Mouse (Mus musculus) heart, adult 18-20 months (tissue): ENCODE data around the gene Ston2. TPM values are rescaled to one million over a fixed set of nuclear protein-coding genes. Genes with fewer than 3 reads are reported as not detected.

ENCODE experiments used
- DNase-seq, 2 experiments: peaks; one replicate each; pipeline ENCODE4 v3.0.0; 2021 to 2022; ENCODE audit warnings: mixed read lengths in 1 of 2
- total RNA-seq, 2 experiments: library from RNA; stranded (reverse); gene quantifications; 2 replicates each; pipeline ENCODE4 v1.2.3; 2021

Ston2 gene
- total RNA-seq, 2 experiments from 2014 or later: 4.7 to 5.9 TPM

DNA sequence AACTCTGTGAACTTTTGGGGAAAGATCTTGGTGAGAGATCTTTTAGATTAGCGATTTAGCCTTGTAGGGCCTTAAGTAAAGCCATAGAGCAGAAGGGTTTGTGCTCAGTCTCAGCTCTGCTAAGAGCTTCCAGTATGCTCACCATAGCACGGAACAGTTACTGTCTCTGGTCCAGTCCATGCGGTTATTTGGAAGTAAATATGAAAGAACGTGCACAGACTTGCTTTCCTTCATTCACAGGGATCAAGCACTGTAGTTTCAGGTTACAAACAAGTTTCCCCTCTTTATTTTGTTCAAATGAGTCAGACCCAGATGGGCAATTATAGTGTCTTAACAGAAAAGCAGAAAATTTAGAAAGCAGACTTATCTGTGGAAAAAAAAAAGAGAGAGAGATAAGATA lies 125.3 kb downstream of the Ston2 start:
- DNase-seq: no peak

DNA sequence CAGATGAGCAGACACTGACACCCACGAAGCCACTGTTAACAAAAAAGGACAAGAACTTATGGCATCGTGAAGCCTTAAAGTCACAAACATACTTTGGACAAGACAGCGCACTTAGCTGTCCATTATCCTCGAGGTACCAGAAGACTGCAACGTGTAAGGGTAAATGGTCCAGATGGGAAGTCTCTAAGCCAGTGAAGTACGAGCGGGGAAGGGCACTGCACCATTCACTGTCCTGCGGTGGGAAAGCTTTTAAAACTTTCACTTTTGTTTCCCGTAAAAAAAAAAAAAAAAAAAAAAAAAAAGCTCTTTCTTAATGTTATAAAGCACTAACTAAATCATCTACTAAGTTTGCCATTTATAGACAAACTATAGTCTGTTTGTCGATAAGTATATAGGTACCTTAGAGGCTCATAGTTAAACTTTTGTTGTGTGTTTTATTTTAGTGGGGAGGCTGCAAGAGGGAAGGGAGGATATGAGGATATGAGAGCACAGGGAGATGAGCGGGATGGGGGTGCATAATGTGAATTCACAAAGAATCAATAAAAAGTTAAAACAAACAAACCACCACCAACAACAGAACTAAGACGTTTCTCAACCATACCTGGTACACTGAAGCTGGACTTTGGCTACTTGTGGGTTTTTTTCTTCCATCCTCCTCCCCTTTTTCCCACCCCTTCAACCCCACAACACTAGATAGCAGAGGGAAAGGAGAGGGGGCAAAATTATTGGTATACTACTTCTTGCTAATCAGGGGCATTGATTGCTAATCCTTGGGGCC lies 127.4 kb downstream of the Ston2 start:
- DNase-seq: no peak

DNA sequence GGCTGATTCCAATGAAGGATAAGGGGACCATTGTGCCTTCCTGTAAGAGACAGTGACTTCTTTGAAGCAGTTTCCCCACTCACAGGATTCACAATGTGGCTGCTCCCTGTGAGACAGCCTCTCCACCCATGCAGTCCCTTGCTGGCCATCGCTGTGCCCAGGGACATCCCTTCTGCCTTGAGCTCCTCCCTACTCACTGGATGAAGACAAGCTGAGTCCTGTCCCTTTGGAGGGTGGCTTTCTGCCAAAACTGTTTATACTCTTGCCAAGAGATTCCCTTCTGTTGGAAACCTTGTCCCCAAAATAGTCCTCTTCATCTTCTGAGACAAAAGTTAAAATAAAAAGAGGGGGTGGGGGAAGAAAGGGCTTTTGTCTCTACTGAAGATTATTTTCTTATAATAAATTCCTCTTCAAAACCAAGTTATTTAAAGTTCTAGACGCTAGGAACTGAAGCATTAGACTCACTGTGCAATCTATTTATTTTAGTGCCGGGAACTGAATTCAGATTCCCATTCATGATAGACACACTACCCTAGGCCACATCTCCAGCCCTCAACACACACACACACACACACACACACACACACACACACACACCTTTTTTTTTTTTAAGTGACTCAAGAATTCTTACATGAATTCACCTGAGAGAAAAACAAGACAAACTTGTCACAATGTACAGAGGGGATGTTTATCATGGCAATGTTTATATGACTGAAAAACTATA lies 133.6 kb downstream of the Ston2 start:
- peak; percentile 45 to 56 for DNase-seq

DNA sequence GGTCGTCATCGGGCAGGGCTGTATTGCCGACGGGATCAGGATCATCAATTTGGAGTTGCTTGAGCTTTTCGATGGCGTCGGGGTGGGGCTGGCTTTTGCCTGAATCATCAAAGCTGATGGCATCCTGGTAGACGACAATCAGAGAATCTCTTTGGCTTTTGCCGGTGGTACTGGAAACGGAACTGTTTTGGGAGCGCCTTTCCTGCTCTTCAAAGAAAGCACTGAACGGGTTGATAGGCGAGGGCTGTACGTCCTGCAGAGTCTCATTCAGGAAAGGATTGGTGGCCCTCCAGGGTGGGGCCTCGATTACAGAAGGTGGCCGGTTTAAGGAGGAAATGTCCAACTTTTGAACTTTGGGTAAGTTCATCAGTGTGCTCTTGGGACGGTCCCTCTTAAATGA lies 139.8 kb downstream of the Ston2 start:
- DNase-seq: no peak

DNA sequence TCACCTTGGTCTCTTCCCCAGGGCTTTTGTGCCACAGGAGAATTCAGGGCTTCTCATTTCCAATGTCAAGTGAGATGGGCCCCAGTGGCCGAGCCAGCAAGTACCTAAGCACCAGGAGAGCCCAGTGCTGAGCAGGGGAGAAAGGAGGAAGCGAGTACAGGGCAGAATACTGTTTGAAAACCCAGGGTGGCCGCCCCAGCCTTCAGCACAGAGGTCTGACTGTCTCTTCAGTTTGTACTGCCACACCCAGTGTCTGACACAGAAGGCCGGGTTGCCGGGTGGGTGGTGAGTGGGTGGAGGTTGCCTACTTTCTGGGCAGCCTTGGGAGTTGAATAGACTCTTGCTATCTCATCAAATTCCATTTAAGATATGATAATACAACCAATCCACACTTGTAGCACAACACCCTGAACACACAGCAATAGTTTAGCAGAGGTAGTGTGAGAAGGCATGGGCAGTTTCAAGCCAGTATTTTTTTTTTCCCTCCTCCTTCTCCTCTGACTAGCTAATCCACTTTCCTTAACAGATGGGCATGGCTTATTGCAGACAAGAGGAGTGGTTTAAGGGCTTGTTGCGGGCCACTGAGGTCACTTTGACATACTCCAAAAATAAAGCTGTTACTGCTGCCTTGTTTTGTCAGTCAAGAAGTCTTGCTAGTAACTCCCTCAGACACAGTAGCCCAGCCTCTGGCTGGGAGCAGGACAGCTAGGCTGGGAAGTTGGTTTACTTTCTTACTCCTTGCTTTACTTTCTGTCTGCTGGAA lies 142.6 kb downstream of the Ston2 start:
- peak in 1 of 2 experiments; percentile 28 for DNase-seq

DNA sequence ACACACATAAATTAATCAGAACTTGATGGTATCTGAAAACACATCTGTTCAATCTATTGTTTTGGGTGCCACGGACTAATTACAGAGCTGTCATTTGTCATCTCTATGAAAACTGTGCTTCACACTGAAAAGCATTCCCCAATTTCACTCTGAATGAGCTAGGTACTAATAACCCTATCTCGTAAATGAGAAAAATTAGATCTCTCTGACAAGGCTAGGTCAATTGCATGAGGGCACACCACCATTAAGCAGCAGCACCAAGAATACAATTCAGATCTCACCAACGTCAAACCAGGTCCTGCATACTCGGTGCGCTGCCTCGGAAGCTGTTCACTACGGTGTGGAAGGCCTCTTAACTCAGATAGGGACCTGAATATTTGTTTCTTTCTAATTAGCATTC lies 145.0 kb downstream of the Ston2 start:
- no peak for DNase-seq

DNA sequence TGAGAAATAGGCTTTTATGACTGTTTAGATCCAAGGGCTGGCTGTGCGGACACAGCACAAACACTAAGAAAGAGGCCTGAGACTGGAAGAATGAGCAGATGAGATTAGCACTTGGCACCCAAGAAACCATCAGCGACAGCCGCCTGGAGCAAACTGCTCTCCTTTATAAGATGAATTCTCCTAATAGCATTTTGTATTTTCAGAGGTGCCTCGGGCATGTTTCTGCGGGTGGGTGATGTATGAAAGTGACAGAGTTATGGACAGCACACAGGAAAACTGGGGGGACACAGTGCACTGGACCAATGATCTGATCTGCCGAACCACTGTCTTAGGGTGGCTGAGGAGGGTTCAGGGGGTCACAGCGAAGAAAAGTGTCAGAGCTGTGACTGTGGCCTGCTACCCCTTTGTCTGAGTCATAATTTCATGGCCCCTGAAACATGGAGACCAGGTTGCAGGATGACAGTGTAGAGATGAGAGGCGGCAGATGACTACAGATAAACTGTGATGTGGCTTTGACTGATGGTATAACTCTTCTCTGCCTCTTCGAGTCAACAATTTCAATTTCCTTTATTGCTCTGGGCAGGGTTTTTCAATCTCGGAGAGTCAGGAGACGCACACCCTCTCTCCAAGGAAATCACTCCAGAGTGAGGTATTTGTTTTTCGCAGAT lies 145.6 kb downstream of the Ston2 start:
- DNase-seq: no peak

DNA sequence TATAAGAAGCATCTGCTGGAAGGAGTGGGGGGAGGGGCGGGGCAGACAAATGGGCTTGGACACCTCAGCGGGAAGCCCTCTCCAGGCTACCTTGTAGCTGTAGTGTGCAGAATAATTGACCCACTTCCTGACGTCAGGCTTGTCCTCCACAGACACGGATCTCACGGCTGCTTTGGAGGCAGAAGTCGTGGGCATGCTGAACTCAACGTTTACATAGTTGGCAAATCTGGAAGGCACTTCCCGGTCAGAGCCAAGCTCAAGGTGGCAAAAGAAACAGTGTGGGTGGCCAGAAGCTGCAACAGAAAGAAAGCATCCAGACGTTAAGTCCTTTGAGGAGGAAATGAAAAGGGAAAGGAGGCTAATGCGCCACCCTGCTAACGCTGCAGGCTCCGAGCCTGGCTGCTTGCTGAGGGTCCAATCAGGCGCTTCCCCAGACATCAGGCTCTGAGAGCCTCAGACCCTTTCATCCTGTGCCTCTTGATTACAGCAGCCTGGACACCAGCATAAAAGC lies 146.5 kb downstream of the Ston2 start:
- DNase-seq: peak in 1 of 2 experiments; percentile 23

DNA sequence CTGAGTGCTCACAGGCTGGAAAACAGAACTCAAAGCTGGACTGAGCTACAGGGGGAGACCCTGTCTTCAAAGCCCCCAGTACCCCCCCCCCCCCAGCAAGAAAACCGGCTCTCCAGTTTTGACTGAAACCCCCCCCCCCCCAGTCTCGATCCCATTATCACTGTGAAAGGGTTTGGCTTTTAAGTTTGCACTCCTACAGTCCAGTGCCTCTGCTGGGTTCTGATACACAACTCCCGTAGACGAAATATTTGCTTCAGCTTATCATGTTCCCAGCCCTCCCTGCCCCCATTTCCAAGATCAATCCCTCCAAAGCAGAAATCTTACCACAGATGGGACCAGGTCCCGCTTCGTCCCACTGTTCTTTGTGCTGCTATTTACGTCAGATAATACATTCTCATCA lies 147.1 kb downstream of the Ston2 start:
- no peak for DNase-seq

DNA sequence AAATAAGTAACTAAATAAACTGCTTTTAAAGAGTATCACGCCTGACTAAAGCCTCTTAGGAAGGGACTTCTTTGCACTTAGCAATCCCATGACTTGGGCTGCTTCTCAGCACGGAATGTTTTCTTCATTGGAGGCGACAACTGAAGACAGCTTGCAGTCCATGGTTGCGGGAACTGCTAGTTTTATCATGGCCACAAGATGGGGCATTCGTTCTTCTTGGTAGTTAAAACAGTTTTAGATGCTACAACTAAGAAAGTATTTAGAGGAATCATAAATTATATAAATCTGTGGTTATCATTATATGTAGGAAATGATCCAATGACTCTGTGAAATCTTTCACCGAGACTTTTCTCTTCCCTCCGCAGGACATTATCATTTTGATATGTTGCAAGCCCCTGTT lies 147.5 kb downstream of the Ston2 start:
- peak; percentile 55 to 77 for DNase-seq

DNA sequence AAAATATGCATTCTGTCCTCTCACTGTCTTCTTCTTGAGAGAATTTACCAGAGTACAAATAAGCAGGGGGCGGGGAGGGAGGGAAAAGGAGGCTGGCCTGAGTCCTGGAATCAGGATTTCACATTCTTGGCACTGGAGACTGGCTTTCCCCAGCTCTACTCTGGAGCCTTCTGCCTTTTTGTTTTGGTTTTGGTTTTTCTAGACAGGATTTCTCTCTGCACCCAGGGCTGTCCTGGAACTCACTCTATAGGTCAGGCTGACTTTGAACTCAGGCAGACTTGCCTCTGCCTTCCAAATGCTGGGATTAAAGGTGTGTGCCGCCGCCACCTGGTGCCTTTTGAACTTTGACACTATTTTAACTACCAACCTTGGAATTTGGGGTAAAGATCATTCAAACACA lies 149.8 kb downstream of the Ston2 start:
- DNase-seq: peak; percentile 35 to 43

DNA sequence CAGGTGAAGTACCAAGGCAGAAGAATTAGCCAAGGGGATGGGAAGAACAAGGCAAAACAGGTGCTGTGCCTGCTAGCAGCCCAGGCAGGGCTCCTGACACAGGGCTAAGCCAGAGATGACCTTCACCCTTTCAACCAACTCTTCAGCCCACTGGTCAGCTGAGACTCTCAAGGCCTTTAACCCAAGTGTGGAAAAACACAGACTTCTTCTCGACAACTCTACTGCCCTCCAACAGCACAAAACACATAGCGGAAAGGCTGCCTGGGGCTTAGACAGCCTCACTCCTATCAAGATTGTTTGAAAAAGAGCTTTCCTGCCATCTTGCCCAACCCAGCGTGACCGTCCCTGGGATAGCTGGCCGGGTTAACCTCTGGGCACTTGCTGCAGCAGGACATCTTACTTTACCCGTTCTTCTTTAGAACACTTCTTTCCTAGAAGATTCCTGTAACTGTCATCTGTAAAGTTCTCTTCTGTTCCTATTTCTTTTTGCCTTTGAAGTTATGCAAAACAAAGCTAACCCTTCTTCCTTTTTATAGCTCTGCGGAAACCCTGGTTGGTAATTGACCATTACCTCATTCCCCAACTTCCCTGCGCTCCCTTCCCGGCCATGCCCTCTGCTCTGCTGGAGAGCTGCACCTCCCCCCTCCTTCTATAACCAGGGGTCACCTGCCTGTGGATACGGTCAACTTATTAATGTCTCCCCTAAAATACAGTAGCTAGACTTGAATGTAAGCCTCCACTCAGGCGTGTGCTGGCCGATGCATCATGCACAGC lies 150.9 kb downstream of the Ston2 start:
- DNase-seq: no peak

DNA sequence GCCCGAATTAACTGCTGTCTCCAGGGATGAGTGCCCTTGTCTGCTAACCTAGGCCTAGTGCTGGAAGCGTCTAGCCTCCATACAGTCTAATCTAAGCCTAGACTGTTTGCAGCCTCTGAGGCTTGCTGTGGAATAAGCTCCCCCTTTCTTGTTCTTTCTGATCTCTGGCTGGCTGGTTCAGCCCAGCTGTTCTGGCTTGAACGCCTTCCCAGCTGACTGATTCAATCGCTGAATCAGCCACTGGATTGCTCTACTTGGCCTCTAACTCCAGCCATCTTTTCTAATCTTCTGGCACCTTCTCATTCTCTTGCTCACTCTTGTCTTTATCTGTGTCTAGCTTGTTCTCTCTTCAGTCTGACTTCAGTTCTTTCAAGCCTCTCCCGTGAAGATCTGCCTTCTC lies 161.7 kb downstream of the Ston2 start:
- DNase-seq: peak; percentile 54 to 61

DNA sequence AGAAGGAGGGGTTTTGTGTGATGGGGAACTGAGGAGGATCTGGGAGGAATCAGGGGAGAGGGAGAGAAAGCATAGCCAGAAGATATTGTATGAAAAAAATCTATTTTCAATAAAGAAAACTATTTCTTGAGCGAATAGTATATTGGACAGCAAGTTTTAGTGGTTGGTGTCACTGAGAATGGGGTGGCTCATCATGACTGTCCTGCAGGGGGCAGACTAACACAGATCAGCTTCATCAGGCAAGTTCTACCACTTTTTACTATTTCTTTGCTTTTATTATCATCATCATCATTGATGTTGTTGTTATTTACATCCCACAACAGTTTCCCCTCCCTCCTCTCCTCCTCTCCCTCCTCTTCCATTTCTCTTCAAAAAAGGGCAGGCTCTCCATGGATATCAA lies 163.2 kb downstream of the Ston2 start:
- DNase-seq: peak; percentile 15 to 66

DNA sequence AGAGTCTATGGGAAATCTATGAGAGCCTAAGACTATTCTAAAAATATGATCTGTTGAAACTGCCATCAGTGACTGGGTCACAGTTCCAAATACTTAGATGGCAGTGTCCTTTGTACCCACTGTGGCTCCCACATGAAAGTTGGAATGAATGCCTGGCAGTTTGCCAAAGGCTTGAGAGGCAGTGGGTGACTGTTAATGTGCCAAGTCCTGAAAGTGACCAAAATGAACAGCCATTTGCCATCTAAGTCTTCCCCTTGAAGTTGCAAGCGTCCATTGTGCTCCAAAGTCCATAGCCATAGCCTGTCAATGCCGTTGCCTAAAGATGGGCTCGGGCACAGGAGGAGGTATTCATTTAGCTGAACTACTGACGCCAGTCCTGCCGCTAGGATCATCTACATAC lies 178.8 kb downstream of the Ston2 start:
- no peak for DNase-seq

DNA sequence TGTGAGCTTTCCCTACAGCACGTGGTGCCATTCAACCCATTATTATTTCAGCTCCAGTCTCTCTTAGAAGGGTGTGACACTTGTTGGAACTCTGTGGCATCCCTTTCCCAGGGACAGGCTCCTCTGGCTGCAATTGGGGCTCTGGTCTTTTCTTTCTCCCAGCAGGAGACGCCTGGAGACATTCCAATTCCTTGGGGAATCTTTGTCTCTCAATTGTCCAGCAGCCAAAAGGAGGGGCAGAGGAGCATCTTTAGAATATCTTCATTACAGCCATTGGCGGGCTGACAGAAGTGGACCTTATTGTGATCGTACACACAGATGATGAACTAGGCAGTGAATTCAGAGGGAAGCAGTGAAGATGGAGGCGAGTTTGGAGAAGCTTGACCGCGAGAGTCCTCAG lies 180.5 kb downstream of the Ston2 start:
- no peak for DNase-seq

DNA sequence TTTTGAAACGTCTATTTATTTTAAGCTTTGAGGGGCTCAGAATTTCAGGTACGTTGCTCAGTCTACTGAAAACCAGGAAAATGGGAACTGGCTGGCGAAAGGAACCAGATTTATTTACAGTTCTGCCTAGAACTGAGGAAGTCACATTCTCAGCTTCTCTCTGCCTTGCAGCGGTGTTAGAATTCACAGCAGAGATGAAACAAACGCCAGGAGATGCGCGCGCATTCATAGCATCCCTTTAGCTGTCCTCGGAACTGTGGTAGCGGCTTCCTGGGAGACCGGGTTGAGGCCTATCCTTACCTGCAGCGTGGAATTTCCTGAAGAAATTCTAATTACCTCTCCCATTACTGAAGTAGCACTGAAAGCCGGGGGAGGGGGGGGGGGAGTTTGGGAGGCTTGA lies 181.5 kb downstream of the Ston2 start:
- DNase-seq: no peak

DNA sequence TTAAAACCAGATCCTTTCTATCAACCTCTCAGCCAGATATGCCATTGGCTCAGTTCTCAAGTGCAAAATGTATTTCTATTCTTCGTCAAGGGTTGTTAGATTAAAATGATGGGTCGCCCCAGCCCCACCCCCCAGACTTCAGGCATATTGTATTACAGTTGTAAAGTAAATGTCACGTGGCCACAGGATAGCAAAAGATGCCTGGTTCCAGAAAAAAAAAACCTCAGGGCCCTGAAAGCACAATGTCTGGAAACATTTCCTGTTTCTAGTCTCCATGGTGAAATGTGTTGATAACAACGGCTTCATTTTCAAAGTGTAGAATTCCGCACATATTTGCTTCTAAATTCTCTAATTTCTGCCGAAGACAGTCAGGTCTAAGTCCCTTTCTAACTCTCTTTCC lies 183.6 kb downstream of the Ston2 start:
- DNase-seq: no peak

DNA sequence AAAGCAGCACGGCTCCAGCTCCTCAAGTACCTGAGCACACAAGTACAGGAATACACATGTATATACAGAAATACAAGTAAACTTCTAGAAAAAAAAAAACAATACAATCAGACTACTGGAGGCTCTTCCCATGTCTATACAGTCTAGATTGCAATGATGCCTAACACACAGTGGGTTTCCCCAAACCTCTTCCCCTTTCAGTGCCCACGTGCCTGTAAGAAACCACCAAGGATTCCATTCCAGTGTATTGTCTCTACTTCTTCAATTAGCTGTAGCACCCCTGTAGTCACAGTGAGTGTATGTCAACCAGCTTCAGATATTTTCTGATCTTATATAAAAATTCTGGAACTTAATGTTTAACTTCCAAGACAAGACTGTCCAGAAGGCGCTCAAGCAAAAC lies 196.1 kb downstream of the Ston2 start:
- DNase-seq: peak in 1 of 2 experiments; percentile 21

DNA sequence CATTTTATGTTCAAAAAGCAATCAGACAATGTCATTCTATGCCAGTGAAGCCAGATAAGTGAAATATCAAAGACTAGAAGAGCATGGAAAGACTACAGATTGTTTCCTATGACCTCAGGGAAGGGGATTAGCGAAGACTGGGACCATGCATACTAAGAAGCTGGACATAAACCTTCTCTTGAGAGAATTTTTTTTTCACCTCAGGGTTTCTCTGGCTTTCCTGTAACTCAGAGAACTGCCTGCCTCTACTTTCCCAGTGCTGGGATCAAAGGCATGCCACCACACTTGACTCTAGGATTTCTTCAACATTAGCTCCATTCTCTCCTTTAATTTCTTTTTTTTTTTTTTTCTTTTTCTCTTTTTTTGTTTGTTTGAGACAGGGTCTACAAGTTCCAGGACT lies 197.0 kb downstream of the Ston2 start:
- DNase-seq: no peak

DNA sequence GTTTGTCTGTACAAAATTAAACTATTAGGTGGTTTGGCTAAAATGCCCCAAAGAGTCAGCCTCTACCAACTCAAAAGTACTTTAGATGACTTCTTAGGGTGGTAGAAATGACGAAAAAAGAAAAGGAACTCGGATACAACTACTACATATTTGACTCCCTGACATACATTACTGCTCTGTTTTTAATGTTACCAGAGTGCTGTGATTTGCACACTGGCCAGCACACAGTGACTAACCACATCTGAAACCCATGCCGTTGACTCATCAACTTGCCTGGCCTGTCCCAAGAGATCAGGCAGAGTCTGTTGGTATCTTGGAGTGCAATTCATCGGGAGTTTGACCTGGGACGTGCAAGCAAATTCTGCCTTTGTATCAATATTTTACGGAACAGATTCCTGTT lies 197.5 kb downstream of the Ston2 start:
- peak; percentile 53 to 57 for DNase-seq
